Mouse (Mus musculus) intestine, embryonic 14.5 days (tissue): ENCODE results near the gene Dlx5. TPM values are rescaled to one million over a fixed set of nuclear protein-coding genes. Genes with fewer than 3 reads are reported as not detected.

Experiments used
- ATAC-seq: fragments of 200-750 bp; cut with Nextera tagmentation; replicated peaks from 2 replicates; pipeline ENCODE4 v1.8.0; 2017; ENCODE audit warnings: low read depth, moderate number of reproducible peaks, moderate TSS enrichment, moderate library complexity; ENCODE audit not compliant: low FRiP score, low TSS enrichment
- DNase-seq: peaks from one replicate; pipeline ENCODE4 v3.0.0-alpha.2; 2018; ENCODE audit warnings: low spot score
- H3K27ac ChIP-seq: fragments of 300-500 bp; sonication (generic); 2 replicates; pipeline ENCODE4 v1.5.1; 2014; ENCODE audit warnings: low read depth, mild to moderate bottlenecking, control low read depth
- H3K27me3 ChIP-seq: fragments of 300-500 bp; sonication (generic); replicated peaks from 2 replicates; pipeline ENCODE4 v1.6.1; 2014; ENCODE audit warnings: low read length, control low read depth; ENCODE audit not compliant: control insufficient read depth, insufficient read depth
- H3K36me3 ChIP-seq: fragments of 300-500 bp; sonication (generic); 2 replicates; pipeline ENCODE4 v1.6.1; 2014; ENCODE audit warnings: low read length, control low read depth; ENCODE audit not compliant: control insufficient read depth, insufficient read depth
- H3K4me1 ChIP-seq: fragments of 300-500 bp; sonication (generic); replicated peaks from 2 replicates; pipeline ENCODE4 v1.6.1; 2014; ENCODE audit warnings: low read length, control low read depth, mixed read lengths; ENCODE audit not compliant: control insufficient read depth, insufficient read depth
- H3K4me2 ChIP-seq: fragments of 300-500 bp; sonication (generic); 2 replicates; pipeline ENCODE4 v1.6.1; 2014; ENCODE audit warnings: low read length
- H3K4me3 ChIP-seq: fragments of 300-500 bp; sonication (generic); 2 replicates; pipeline ENCODE4 v1.5.1; 2014; ENCODE audit warnings: low read depth, low read length, control low read depth, mixed read lengths
- H3K9ac ChIP-seq: fragments of 300-500 bp; sonication (generic); 2 replicates; pipeline ENCODE4 v1.6.1; 2014; ENCODE audit warnings: mild to moderate bottlenecking, low read length
- H3K9me3 ChIP-seq: fragments of 300-500 bp; sonication (generic); 2 replicates; pipeline ENCODE4 v1.6.1; 2016; ENCODE audit warnings: low read length, control low read depth; ENCODE audit not compliant: control insufficient read depth
- WGBS: fragments of 180-500 bp; shearing (Covaris S2); extraction: QIAGEN DNeasy Blood & Tissue Kit; methylation state at CpG from one replicate; pipeline ENCODE4 v1.1.7; 2014; 5-methylcytosine and 5-hydroxymethylcytosine counted together
- polyA plus RNA-seq: library from polyadenylated mRNA; unstranded; fragments of >200 nt; fragmentation: Nextera tagmentation; extraction: Ambion mirVana; gene quantifications from 2 replicates; pipeline ENCODE4 v1.2.1, GENCODE M21; 2014

Dlx5 gene
- polyA plus RNA-seq, 1 experiment from 2014 or later: 2.8 TPM

DNA sequence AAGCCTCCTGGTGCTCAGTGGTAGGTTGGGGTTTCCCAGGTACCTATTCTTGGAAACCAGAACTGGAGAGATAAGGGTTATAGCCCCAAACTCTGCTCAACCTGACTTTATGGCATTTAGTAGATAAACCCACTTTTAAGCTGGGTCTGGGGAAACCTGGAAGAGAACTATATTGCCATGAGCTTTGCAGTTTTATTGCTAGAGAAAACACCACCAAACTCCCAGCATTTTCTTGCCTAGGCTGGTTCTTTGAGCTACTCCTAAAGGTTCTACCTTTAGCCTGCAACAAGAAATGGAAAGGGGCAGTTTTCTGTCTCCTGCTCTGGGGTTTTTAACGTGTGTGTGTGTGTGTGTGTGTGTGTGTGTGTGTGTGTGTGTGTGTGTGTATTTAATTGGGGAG, 23.3 kb downstream of the Dlx5 start:
- peaks cover 99% of the 10 kb centered on the region for H3K27me3 ChIP-seq
- H3K4me3 ChIP-seq: no peak overlapping the region
- no peak overlapping the region for H3K4me2 ChIP-seq
- H3K27ac ChIP-seq: no peak overlapping the region
- H3K36me3 ChIP-seq: no peaks in the 10 kb centered on the region
- WGBS: 0% methylated on average over 1 of the region's 1 CpGs
- DNase-seq: no peak
- ATAC-seq: no peak
- H3K9ac ChIP-seq: no peak overlapping the region
- H3K9me3 ChIP-seq: no peaks in the 10 kb centered on the region
- H3K4me1 ChIP-seq: peaks cover 8% of the 10 kb centered on the region; the same call in 1 of the 2 replicates

DNA sequence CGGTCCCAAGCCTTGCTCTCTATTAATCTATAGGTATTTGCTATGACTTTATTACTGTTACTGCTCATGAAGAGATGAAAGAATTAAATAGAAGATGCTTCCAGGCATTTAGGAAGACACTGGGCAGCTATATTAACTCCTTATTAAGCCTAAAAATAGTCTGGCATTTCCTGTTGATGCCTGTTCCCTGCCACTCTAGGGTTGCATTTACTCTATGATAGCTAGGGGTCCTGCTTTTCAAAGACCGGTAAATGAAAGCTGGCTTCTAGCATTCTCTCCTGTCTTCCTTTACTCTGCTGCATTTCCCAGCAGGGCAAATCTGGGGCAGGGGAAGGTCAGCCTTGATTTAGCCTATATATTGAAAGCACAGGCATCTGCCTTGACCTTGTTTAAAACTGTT, 24.1 kb downstream of the Dlx5 start:
- no peak for ATAC-seq
- 0 out of 2 replicates have a peak, but pooled peaks cover 5% of the 10 kb centered on the region for H3K4me1 ChIP-seq

DNA sequence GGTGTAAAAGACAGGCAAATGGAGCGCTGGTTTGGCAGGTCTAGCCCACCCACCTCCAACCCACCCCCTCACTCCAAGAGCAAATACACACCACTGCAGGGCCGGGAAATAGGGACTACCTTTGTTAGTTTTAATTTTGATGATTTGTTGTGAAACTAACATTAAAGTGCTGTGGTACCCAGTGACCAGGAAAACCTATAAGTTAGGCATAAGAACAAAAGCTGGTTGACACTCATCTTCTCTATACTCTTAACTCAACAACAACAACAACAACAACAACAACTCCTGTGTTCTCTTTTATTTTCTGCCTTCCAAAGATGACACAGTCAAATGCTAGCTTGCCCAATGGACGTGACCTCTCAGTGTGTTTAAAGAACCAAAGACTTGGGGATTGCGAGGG, 25.0 kb downstream of the Dlx5 start:
- WGBS: 5% methylated on average over 4 of the region's 4 CpGs
- Histone ChIP-seq H3K27me3 (peaks cover 99% of the 10 kb centered on the region), H3K4me1 (no peaks in the 10 kb centered on the region), H3K9ac (no peak overlapping the region), H3K9me3 (no peaks in the 10 kb centered on the region), H3K4me3 (no peak overlapping the region), H3K36me3 (no peaks in the 10 kb centered on the region), H3K4me2 (no peak overlapping the region), H3K27ac (no peak overlapping the region)
- DNase-seq (no peak), ATAC-seq (no peak)

More for the DNA sequence above, 24.1 kb downstream of the Dlx5 start:
- no peak overlapping the region for H3K9ac ChIP-seq
- H3K36me3 ChIP-seq: no peaks in the 10 kb centered on the region
- no peaks in the 10 kb centered on the region for H3K9me3 ChIP-seq
- no peak overlapping the region for H3K4me3 ChIP-seq
- peaks cover 99% of the 10 kb centered on the region for H3K27me3 ChIP-seq
- peak; percentile 52 for DNase-seq
- H3K27ac ChIP-seq: no peak overlapping the region
- no peak overlapping the region for H3K4me2 ChIP-seq
- WGBS: 10% methylated on average over 2 of the region's 2 CpGs

GRCm38 (mm10) chr6:6856316-6856715, 25.6 kb downstream of the Dlx5 start:
- peaks cover 99% of the 10 kb centered on the region for H3K27me3 ChIP-seq
- no peak overlapping the region for H3K4me2 ChIP-seq
- no peak overlapping the region for H3K27ac ChIP-seq
- ATAC-seq: no peak
- peak; percentile 59 for DNase-seq
- H3K9me3 ChIP-seq: no peaks in the 10 kb centered on the region
- no peak overlapping the region for H3K9ac ChIP-seq
- 2% methylated on average over 20 of the region's 20 CpGs for WGBS
- H3K4me1 ChIP-seq: no peaks in the 10 kb centered on the region
- no peak overlapping the region for H3K4me3 ChIP-seq
- no peaks in the 10 kb centered on the region for H3K36me3 ChIP-seq

- H3K9me3 ChIP-seq: no peaks in the 10 kb centered on the region
- 0% methylated on average over 10 of the region's 10 CpGs for WGBS
- H3K27ac ChIP-seq: no peak overlapping the region
- H3K9ac ChIP-seq: no peak overlapping the region
- no peak overlapping the region for H3K4me2 ChIP-seq
- no peak overlapping the region for H3K4me3 ChIP-seq
- DNase-seq (no peak), ATAC-seq (no peak)
- peaks cover 99% of the 10 kb centered on the region for H3K27me3 ChIP-seq
- no peaks in the 10 kb centered on the region for H3K36me3 ChIP-seq
- no peaks in the 10 kb centered on the region for H3K4me1 ChIP-seq
These were observed 26.1 kb downstream of the Dlx5 start for GRCm38 (mm10) chr6:6855746-6856185.

DNA sequence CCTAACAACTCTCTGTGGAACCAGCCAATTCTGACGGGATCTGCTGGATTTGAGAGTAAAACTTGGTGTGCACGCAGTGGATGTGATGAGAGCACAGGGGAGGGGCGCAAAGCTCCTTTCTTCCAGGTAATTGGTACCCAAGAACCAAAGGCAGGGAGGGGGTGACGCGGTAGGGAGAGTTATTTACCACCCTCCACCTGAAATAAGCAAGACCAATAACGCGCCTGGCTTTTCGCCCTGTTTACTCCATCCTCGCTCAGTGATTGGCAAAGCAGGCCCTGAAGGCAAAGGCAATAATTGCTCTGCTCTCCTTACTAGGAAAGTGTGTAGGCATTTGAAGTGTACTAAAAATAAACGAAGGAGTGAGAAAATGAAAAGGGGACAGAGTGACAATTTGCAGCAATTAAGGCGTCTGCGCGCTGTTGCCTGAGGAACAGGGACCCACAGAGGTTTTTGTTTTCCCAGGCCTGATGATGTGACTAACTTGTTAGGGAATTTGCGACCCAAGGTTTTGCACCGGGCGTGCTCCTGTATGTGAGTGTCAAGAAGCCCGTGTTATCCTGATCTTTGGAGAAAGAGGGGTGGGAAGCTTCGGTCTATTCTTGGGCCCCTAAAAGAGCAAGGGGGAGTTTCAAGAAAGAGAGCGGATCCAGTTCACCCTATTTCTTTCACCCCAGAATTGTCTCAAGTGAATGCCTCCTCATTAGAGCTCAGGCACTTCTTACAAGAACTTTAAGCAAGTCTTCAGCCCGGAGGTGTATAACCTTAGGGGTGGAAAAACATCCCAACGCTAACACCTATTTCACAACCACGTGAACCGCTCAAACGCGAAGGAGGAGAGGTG, 26.8 kb downstream of the Dlx5 start:
- Histone ChIP-seq H3K36me3 (no peaks in the 10 kb centered on the region), H3K4me1 (no peaks in the 10 kb centered on the region), H3K27me3 (peaks cover 99% of the 10 kb centered on the region), H3K9me3 (no peaks in the 10 kb centered on the region), H3K4me2 (no peak overlapping the region), H3K9ac (no peak overlapping the region), H3K27ac (no peak overlapping the region), H3K4me3 (no peak overlapping the region)
- DNase-seq: peak; percentile 55
- 1% methylated on average over 25 of the region's 25 CpGs for WGBS
- ATAC-seq: no peak

GRCm38 (mm10) chr6:6854176-6854575, 27.7 kb downstream of the Dlx5 start:
- 2% methylated on average over 9 of the region's 9 CpGs for WGBS
- Histone ChIP-seq H3K36me3 (no peaks in the 10 kb centered on the region), H3K9ac (no peak overlapping the region), H3K4me3 (no peak overlapping the region), H3K27me3 (peaks cover 99% of the 10 kb centered on the region), H3K4me2 (no peak overlapping the region), H3K4me1 (no peaks in the 10 kb centered on the region), H3K27ac (no peak overlapping the region), H3K9me3 (no peaks in the 10 kb centered on the region)
- DNase-seq: peak; percentile 51
- ATAC-seq: no peak

- Histone ChIP-seq H3K36me3 (no peaks in the 10 kb centered on the region), H3K9me3 (no peaks in the 10 kb centered on the region), H3K4me1 (no peaks in the 10 kb centered on the region), H3K4me2 (no peak overlapping the region), H3K27ac (no peak overlapping the region), H3K4me3 (no peak overlapping the region), H3K9ac (no peak overlapping the region), H3K27me3 (peaks cover 99% of the 10 kb centered on the region)
- 24% methylated on average over 3 of the region's 3 CpGs for WGBS
- DNase-seq (no peak), ATAC-seq (no peak)
These were observed 28.9 kb downstream of the Dlx5 start for GRCm38 (mm10) chr6:6852944-6853343.

DNA sequence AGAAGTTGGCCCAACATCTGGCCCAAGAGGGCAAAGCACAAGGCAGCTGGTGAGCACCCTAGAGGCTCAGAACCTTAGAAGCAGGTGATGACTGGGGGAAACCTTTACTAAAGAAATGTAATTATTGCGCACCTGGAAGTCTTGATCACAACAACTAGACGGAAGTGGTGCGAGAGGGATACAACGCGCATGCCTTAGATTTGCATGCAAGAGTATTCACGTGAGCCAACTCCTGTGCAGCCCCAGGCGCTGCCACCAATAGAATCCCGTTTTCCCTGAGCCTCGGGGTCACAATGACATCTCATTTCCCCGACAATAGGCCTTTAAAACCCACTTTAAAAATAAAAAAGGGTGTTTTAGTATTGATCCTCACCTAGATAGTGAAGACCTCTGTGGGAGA, 30.7 kb downstream of the Dlx5 start:
- Histone ChIP-seq H3K4me1 (no peaks in the 10 kb centered on the region), H3K9me3 (no peaks in the 10 kb centered on the region), H3K27me3 (peaks cover 98% of the 10 kb centered on the region), H3K27ac (no peak overlapping the region), H3K4me3 (no peak overlapping the region), H3K36me3 (no peaks in the 10 kb centered on the region), H3K9ac (no peak overlapping the region), H3K4me2 (no peak overlapping the region)
- ATAC-seq: no peak
- DNase-seq: no peak
- WGBS: 1% methylated on average over 10 of the region's 10 CpGs
